Mouse (Mus musculus) gastrocnemius, postnatal 36 days (tissue): Measurements from ENCODE around the gene Tmem131. TPM values are rescaled to one million over a fixed set of nuclear protein-coding genes. Genes with fewer than 3 reads are reported as not detected.

ENCODE experiments used
- DNase-seq, 2 experiments: peaks; one replicate each; pipeline ENCODE4 v3.0.0; 2022
- intact Hi-C: fragments of 180-260 bp; cut with DNase I; formaldehyde crosslinking; loops from one replicate; pipeline ENCODE4 v1.15.1; 2025
- total RNA-seq, 2 experiments: library from RNA; stranded (reverse); gene quantifications; 2 replicates each; pipeline ENCODE4 v1.2.3; 2021

The Tmem131 gene
- total RNA-seq, 2 experiments from 2014 or later: 21.0 to 23.7 TPM

GRCm38 (mm10) chr1:36758553-36758952, 184.9 kb downstream of the Tmem131 start:
- intact Hi-C loops: no loop called here
- DNase-seq: no peak

- intact Hi-C loops: no loop called here
These were observed 189.4 kb downstream of the Tmem131 start for GRCm38 (mm10) chr1:36753932-36754675.

GRCm38 (mm10) chr1:36746452-36746851, 197.0 kb downstream of the Tmem131 start:
- no peak for DNase-seq
- intact Hi-C loops: no loop called here

More at GRCm38 (mm10) chr1:36753932-36754675, 189.4 kb downstream of the Tmem131 start:
- no peak for DNase-seq

GRCm38 (mm10) chr1:36745661-36746060, 197.8 kb downstream of the Tmem131 start:
- DNase-seq: no peak
- intact Hi-C loops: no loop called here

- intact Hi-C loops: no loop called here
- DNase-seq: peak; percentile 21 to 61
These were observed 199.1 kb downstream of the Tmem131 start for GRCm38 (mm10) chr1:36744268-36744944.

- DNase-seq: no peak
- intact Hi-C loops: no loop called here
These were observed 200.4 kb downstream of the Tmem131 start for GRCm38 (mm10) chr1:36743046-36743445.

Other genes with a start within 250 kb of the Tmem131 start
- gene 4933424G06Rik, start 233.5 kb downstream of the Tmem131 start, total RNA-seq: under 1 TPM in 1 of 2 experiments, not detected in 1; 0.49 TPM
- 100 to 1,000 TPM; 117 to 148 TPM for gene Actr1b, start 229.2 kb downstream of the Tmem131 start, total RNA-seq
- under 1 TPM in 1 of 2 experiments, not detected in 1; 0.89 TPM for gene Zap70, start 181.9 kb downstream of the Tmem131 start, total RNA-seq
- gene Vwa3b, start 82.9 kb upstream of the Tmem131 start, total RNA-seq: 10 to 100 TPM; 57.5 to 64.5 TPM